Mouse (Mus musculus) cortical plate, adult 2 months (tissue): Measurements from ENCODE around the gene Scarf1. TPM values are rescaled to one million over a fixed set of nuclear protein-coding genes. Genes with fewer than 3 reads are reported as not detected.

ENCODE experiments used
- H3K27ac ChIP-seq: fragments of 200-500 bp; 2 replicates; pipeline ENCODE4 v1.5.1; 2012; ENCODE audit warnings: low read length, control low read depth, inconsistent platforms; ENCODE audit not compliant: insufficient read depth
- H3K4me1 ChIP-seq: fragments of 200-500 bp; 2 replicates; pipeline ENCODE4 v1.6.1; 2011; ENCODE audit warnings: low read length; ENCODE audit not compliant: control insufficient read depth, insufficient read depth
- H3K4me3 ChIP-seq: fragments of 200-500 bp; 2 replicates; pipeline ENCODE4 v1.5.1; 2011; ENCODE audit warnings: mild to moderate bottlenecking, low read length, control low read depth; ENCODE audit not compliant: insufficient read depth
- CTCF ChIP-seq: fragments of 200-500 bp; IDR thresholded peaks from 2 replicates; pipeline ENCODE4 v1.5.1; 2011; ENCODE audit warnings: mild to moderate bottlenecking, control low read depth, low read length; ENCODE audit not compliant: insufficient read depth; ENCODE audit errors: extremely low read depth
- POLR2A ChIP-seq: fragments of 200-500 bp; IDR thresholded peaks from 2 replicates; pipeline ENCODE4 v1.6.1; 2011; ENCODE audit warnings: mild to moderate bottlenecking, low read length, control low read depth; ENCODE audit not compliant: insufficient read depth; ENCODE audit errors: extremely low read depth
- polyA plus RNA-seq: library from polyadenylated mRNA; depleted of rRNA; stranded (reverse); fragments of >200 nt; gene quantifications from 2 replicates; pipeline ENCODE4 v1.2.3, GENCODE M21; 2012; rRNA removed

Scarf1 gene
- polyA plus RNA-seq: 2.7 and 3.2 TPM in 2 replicates

DNA sequence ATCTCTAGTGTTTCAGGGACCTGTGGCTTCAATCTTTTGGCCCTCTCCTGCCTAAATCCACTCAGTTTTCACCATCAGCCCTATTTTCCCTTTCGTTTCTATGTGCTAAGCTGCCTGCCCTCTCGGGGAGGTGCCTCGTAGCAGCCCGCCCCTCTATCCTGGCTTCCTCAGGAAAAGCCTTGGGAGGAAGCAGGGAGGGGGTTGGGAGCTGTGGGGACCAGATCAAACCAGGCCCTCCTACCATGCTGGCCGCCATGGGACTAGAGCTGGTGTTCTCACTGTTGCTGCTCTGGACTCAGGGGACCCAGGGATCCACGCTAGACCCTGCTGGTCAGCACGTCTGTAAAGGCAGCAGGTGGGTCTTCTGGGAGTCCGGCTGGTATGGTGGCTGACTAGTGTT is at the start of gene Scarf1:
Gene Scarf1 (plus strand): TSS at position 205 of the 400 bp plus-strand sequence.
- peak within 1 kb of the TSS; percentile 26; the same call in 1 of the 2 replicates for H3K4me3 ChIP-seq
- H3K4me1 ChIP-seq: peaks cover 1% of the 10 kb centered on the region; the same call in 1 of the 2 replicates
- H3K27ac ChIP-seq: peak within 1 kb of the TSS; percentile 48
- TF ChIP-seq CTCF: no peak
- TF ChIP-seq POLR2A: no peak

- TF ChIP-seq POLR2A (no peak), CTCF (no peak)
- Histone ChIP-seq H3K4me3 (no peak overlapping the region; the same call in 1 of the 2 replicates), H3K27ac (no peak overlapping the region), H3K4me1 (peaks cover 6% of the 10 kb centered on the region)
Observed at GRCm38 (mm10) chr11:75463624-75464023, 49.7 kb upstream of the Scarf1 start.

DNA sequence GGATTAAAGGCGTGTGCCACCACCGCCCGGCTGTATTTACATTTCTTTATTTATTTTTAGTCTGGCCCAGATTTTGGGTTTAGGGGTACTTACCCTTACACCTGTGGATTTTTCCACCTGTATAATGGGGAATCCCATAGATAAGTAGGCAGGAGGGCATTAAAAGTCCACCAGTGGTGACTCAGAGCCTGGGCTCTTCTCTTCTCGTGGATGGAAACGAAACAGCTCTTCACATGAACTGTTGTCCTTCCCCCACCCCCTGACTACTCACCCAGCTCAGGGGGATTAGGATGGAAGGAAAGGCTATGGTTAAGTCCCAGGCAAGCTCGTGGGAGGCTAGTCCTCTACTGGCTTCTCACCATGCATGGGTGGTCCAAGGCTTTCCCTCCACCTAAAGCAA is 48.9 kb upstream of the Scarf1 start:
- H3K4me3 ChIP-seq: no peak overlapping the region
- H3K4me1 ChIP-seq: peaks cover 6% of the 10 kb centered on the region
- no peak overlapping the region for H3K27ac ChIP-seq
- no peak for TF ChIP-seq POLR2A
- no peak for TF ChIP-seq CTCF

DNA sequence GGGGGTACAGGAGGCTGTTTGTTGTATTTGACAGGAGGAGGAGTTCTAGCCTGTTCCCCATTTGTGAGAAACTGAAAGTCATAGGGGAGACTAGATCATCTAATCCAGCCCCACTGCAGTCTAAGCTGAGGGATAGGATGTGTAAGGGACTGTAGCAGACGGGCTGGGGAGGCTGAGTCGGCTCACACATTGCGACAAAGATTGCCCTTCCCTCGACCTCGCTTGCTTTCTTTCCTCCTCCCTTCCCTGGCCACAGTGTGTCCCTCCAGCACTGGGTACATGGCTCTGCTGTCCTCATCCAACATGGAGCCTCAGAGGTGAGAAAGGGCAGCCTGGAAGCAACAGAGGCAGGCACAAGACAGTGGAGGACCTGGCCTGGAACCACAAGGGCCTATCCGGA is 48.3 kb upstream of the Scarf1 start:
- Histone ChIP-seq H3K27ac (no peak overlapping the region), H3K4me1 (peaks cover 3% of the 10 kb centered on the region), H3K4me3 (no peak overlapping the region)
- no peak for TF ChIP-seq POLR2A
- TF ChIP-seq CTCF: no peak

GRCm38 (mm10) chr11:75466731-75467505 is 46.4 kb upstream of the Scarf1 start:
- H3K27ac ChIP-seq: no peak overlapping the region
- TF ChIP-seq CTCF (0 out of 2 replicates have a peak, but pooled peaks have one; percentile 3), POLR2A (no peak)
- peaks cover 3% of the 10 kb centered on the region; the same call in 1 of the 2 replicates for H3K4me1 ChIP-seq
- no peak overlapping the region for H3K4me3 ChIP-seq

- TF ChIP-seq POLR2A: no peak
- TF ChIP-seq CTCF: no peak
- Histone ChIP-seq H3K27ac (no peak overlapping the region), H3K4me1 (0 out of 2 replicates have a peak, but pooled peaks cover 1% of the 10 kb centered on the region), H3K4me3 (no peak overlapping the region)
Observed at GRCm38 (mm10) chr11:75467512-75468215, 45.7 kb upstream of the Scarf1 start.

- Histone ChIP-seq H3K27ac (no peak overlapping the region), H3K4me1 (no peaks in the 10 kb centered on the region), H3K4me3 (no peak overlapping the region)
- no peak for TF ChIP-seq CTCF
- TF ChIP-seq POLR2A: no peak
Observed at GRCm38 (mm10) chr11:75468410-75468809, 44.9 kb upstream of the Scarf1 start.

DNA sequence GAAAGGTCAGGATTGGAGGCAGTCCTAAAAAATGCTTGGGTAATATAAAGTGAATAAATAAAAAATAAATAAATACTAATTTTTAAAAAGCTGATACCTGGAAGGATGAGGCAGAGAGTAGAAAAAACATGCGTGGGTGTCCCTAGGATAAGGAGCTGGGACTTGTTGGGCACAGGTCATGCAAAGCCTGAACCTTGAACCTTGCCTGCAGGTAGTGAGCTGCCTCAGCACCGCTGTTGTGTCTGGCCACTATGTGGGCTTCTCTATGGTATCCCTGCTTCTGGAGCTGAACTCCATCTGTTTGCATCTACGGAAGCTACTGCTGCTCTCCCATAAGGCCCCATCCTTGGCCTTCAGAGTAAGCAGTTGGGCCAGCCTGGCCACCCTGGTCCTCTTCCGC is 44.1 kb upstream of the Scarf1 start:
- H3K27ac ChIP-seq: no peak overlapping the region
- no peaks in the 10 kb centered on the region for H3K4me1 ChIP-seq
- TF ChIP-seq CTCF: no peak
- TF ChIP-seq POLR2A: no peak
- H3K4me3 ChIP-seq: no peak overlapping the region

GRCm38 (mm10) chr11:75470675-75471074 is 42.7 kb upstream of the Scarf1 start:
- Histone ChIP-seq H3K4me1 (no peaks in the 10 kb centered on the region), H3K4me3 (no peak overlapping the region), H3K27ac (no peak overlapping the region)
- no peak for TF ChIP-seq POLR2A
- TF ChIP-seq CTCF: no peak

DNA sequence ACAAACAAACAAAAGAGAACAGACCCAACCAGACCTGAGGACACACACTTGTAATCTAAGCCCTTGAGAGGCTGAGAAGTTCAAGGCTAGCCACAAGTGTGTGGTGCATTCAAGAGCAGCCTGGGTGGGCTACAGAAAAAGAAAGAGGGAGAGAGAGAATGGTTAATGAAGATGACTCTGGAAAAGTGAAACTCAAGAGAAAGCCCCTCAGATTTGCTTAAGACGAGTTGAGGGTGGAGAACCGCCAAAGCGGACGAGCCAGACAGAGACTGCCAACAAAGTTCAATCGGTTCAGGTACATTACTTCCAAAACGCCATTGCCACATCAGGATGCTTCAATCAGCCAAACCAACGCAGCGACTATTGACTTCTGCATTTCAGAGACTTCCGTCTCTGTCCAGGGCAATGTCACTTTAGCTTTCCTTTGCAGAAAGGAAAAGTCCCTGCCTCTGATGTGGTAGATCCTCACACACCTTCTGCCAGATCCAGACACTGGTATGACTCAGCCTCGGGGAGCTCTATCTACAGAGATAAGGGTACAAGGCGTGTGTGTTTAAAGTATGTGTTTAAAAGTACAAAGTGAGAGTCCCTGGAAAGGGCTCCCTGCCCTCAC is 40.8 kb upstream of the Scarf1 start:
- no peak overlapping the region for H3K4me3 ChIP-seq
- no peaks in the 10 kb centered on the region for H3K4me1 ChIP-seq
- TF ChIP-seq CTCF (no peak), POLR2A (no peak)
- no peak overlapping the region for H3K27ac ChIP-seq
